Mouse (Mus musculus): ENCODE data around the gene Gmcl1. TPM values are rescaled to one million over a fixed set of nuclear protein-coding genes. Genes with fewer than 3 reads are reported as not detected.

Gmcl1 gene
- total RNA-seq, 2 experiments from 2014 or later = 12.2 to 15.9 TPM

GRCm38 (mm10) chr6:86660161-86660877, 72.9 kb downstream of the Gmcl1 start:
- no peak for DNase-seq

- DNase-seq = no peak
Measured at GRCm38 (mm10) chr6:86658501-86658900, 74.7 kb downstream of the Gmcl1 start.

- DNase-seq = no peak
Measured at GRCm38 (mm10) chr6:86654270-86654916, 78.8 kb downstream of the Gmcl1 start.

GRCm38 (mm10) chr6:86653026-86653425, 80.2 kb downstream of the Gmcl1 start:
- no peak for DNase-seq

GRCm38 (mm10) chr6:86646143-86646542, 87.0 kb downstream of the Gmcl1 start:
- DNase-seq = no peak

- DNase-seq = no peak
Measured at GRCm38 (mm10) chr6:86645551-86645950, 87.6 kb downstream of the Gmcl1 start.

GRCm38 (mm10) chr6:86644775-86645400, 88.3 kb downstream of the Gmcl1 start:
- DNase-seq = no peak

Other genes with a start within 250 kb of the Gmcl1 start
- 100 to 1,000 TPM; 233 to 243 TPM for gene Pcbp1, start 207.1 kb downstream of the Gmcl1 start, total RNA-seq (2021)
- 1 to 10 TPM in 1 of 2 experiments, under 1 TPM in 1; 0.60 to 1.1 TPM for gene Asprv1, start 105.2 kb downstream of the Gmcl1 start, total RNA-seq (2021)
- 10 to 100 TPM in 1 of 2 experiments, 1 to 10 TPM in 1; 8.7 to 10.4 TPM for gene Mxd1, start 64.2 kb downstream of the Gmcl1 start, total RNA-seq (2021)
- 10 to 100 TPM; 59.0 to 63.9 TPM for gene Snrnp27, start 48.9 kb downstream of the Gmcl1 start, total RNA-seq (2021)
- gene Anxa4, start 60.2 kb upstream of the Gmcl1 start, total RNA-seq (2021) = 10 to 100 TPM; 56.1 to 61.2 TPM
- 10 to 100 TPM; 63.1 to 69.5 TPM for gene Aak1, start 116.1 kb upstream of the Gmcl1 start, total RNA-seq (2021)

Data from adrenal gland, postnatal 10 days (tissue).